Mouse (Mus musculus) midbrain, embryonic 13.5 days (tissue): ENCODE results near the gene Cish. TPM values are rescaled to one million over a fixed set of nuclear protein-coding genes. Genes with fewer than 3 reads are reported as not detected.

Experiments
- ATAC-seq: fragments of 200-750 bp; cut with Nextera tagmentation; 2 replicates; pipeline ENCODE4 v1.8.0; 2017; ENCODE audit warnings: mild to moderate bottlenecking, moderate TSS enrichment, moderate library complexity
- H3K27ac ChIP-seq: fragments of 300-500 bp; sonication (generic); 2 replicates; pipeline ENCODE4 v1.5.1; 2015; ENCODE audit warnings: inconsistent platforms, mild to moderate bottlenecking, moderate library complexity
- H3K27me3 ChIP-seq: fragments of 300-500 bp; sonication (generic); 2 replicates; pipeline ENCODE4 v1.6.1; 2015; ENCODE audit warnings: mild to moderate bottlenecking, inconsistent platforms
- H3K36me3 ChIP-seq: fragments of 300-500 bp; sonication (generic); 2 replicates; pipeline ENCODE4 v1.6.1; 2015; ENCODE audit warnings: mild to moderate bottlenecking, inconsistent platforms
- H3K4me1 ChIP-seq: fragments of 300-500 bp; sonication (generic); replicated peaks from 2 replicates; pipeline ENCODE4 v1.6.1; 2015; ENCODE audit warnings: inconsistent platforms
- H3K4me2 ChIP-seq: fragments of 300-500 bp; sonication (generic); replicated peaks from 2 replicates; pipeline ENCODE4 v1.6.1; 2015; ENCODE audit warnings: moderate library complexity, mild to moderate bottlenecking, inconsistent platforms
- H3K4me3 ChIP-seq: fragments of 300-500 bp; sonication (generic); replicated peaks from 2 replicates; pipeline ENCODE4 v1.5.1; 2015; ENCODE audit warnings: mild to moderate bottlenecking, inconsistent platforms
- H3K9ac ChIP-seq: fragments of 300-500 bp; sonication (generic); replicated peaks from 2 replicates; pipeline ENCODE4 v1.6.1; 2015; ENCODE audit warnings: mild to moderate bottlenecking, inconsistent platforms
- H3K9me3 ChIP-seq: fragments of 300-500 bp; sonication (generic); 2 replicates; pipeline ENCODE4 v1.6.1; 2016; ENCODE audit warnings: mild to moderate bottlenecking, inconsistent platforms
- WGBS: fragments of 180-500 bp; shearing (Covaris S2); methylation state at CpG from one replicate; pipeline ENCODE4 v1.1.7; 2015; 5-methylcytosine and 5-hydroxymethylcytosine counted together
- polyA plus RNA-seq: library from polyadenylated mRNA; unstranded; fragments of >200 nt; fragmentation: Nextera tagmentation; extraction: Ambion mirVana; gene quantifications from 2 replicates; pipeline ENCODE4 v1.2.1, GENCODE M21; 2015

The Cish gene
- polyA plus RNA-seq, 1 experiment from 2014 or later, result 6.6 TPM

GRCm38 (mm10) chr9:107347586-107348183 lies 51.9 kb downstream of the Cish start:
- H3K4me3 ChIP-seq, result no peak overlapping the region
- no peaks in the 10 kb centered on the region for H3K9me3 ChIP-seq
- H3K9ac ChIP-seq, result no peak overlapping the region
- H3K4me1 ChIP-seq, result peaks cover 3% of the 10 kb centered on the region; the same call in 1 of the 2 replicates
- 83% methylated on average over 9 of the region's 9 CpGs for WGBS
- H3K27me3 ChIP-seq, result no peaks in the 10 kb centered on the region
- H3K36me3 ChIP-seq, result no peaks in the 10 kb centered on the region
- no peak for ATAC-seq
- H3K4me2 ChIP-seq, result no peak overlapping the region
- H3K27ac ChIP-seq, result no peak overlapping the region

GRCm38 (mm10) chr9:107349321-107349720 lies 53.5 kb downstream of the Cish start:
- 57% methylated on average over 7 of the region's 7 CpGs for WGBS
- no peak overlapping the region for H3K27ac ChIP-seq
- no peak overlapping the region for H3K4me3 ChIP-seq

More at GRCm38 (mm10) chr9:107349321-107349720, 53.5 kb downstream of the Cish start:
- no peak for ATAC-seq
- Histone ChIP-seq H3K9ac (no peak overlapping the region), H3K4me1 (peaks cover 3% of the 10 kb centered on the region; the same call in 1 of the 2 replicates), H3K27me3 (0 out of 2 replicates have a peak, but pooled peaks cover under 1% of the 10 kb centered on the region), H3K4me2 (no peak overlapping the region), H3K9me3 (no peaks in the 10 kb centered on the region), H3K36me3 (no peaks in the 10 kb centered on the region)

Other genes with a start within 250 kb of the Cish start
- 14.0 and 20.2 TPM in 2 replicates for gene Dock3, start 64.1 kb upstream of the Cish start, polyA plus RNA-seq
- 1.7 and 1.9 TPM in 2 replicates for gene Mapkapk3, start 6.1 kb upstream of the Cish start, polyA plus RNA-seq
- 17.5 and 18.1 TPM in 2 replicates for gene Hemk1, start 42.3 kb downstream of the Cish start, polyA plus RNA-seq
- gene 6430571L13Rik, start 44.6 kb downstream of the Cish start, polyA plus RNA-seq, result 6.4 and 8.2 TPM in 2 replicates
- gene Cacna2d2, start 103.6 kb downstream of the Cish start, polyA plus RNA-seq, result 5.9 and 7.1 TPM in 2 replicates
- gene Tmem115, start 237.9 kb downstream of the Cish start, polyA plus RNA-seq, result 38.6 and 41.3 TPM in 2 replicates
- gene Cyb561d2, start 246.2 kb downstream of the Cish start, polyA plus RNA-seq, result 28.3 and 29.1 TPM in 2 replicates
- gene Nprl2, start 246.2 kb downstream of the Cish start, polyA plus RNA-seq, result 67.7 and 70.8 TPM in 2 replicates